Mouse (Mus musculus) cerebellum, adult 9-10 months (tissue): ENCODE measurements around the gene Gatad2a.

Experiments used
- DNase-seq: peaks from one replicate; pipeline ENCODE4 v3.0.0; 2022

The Gatad2a gene

GRCm38 (mm10) chr8:69895772-69896451 is 100.3 kb downstream of the Gatad2a start:
- DNase-seq = no peak

- no peak for DNase-seq
Measured at GRCm38 (mm10) chr8:69894836-69895332, 101.3 kb downstream of the Gatad2a start.

- DNase-seq = peak; percentile 61
Measured at GRCm38 (mm10) chr8:69893863-69894262, 102.3 kb downstream of the Gatad2a start.

- peak; percentile 47 for DNase-seq
Measured at GRCm38 (mm10) chr8:69890813-69891241, 105.4 kb downstream of the Gatad2a start.

- no peak for DNase-seq
Measured at GRCm38 (mm10) chr8:69888902-69889301, 107.3 kb downstream of the Gatad2a start.

- no peak for DNase-seq
Measured at GRCm38 (mm10) chr8:69888244-69888866, 107.8 kb downstream of the Gatad2a start.

GRCm38 (mm10) chr8:69887289-69888243 is 108.6 kb downstream of the Gatad2a start, which contains the start of gene Cilp2:
TSS of gene Cilp2 (minus strand) at chr8:69887687.
- no peak for DNase-seq

GRCm38 (mm10) chr8:69884141-69884540 is 112.0 kb downstream of the Gatad2a start:
- DNase-seq = no peak

- no peak for DNase-seq
Measured at GRCm38 (mm10) chr8:69882833-69883600, 113.2 kb downstream of the Gatad2a start.

- no peak for DNase-seq
Measured at GRCm38 (mm10) chr8:69882021-69882756, 114.0 kb downstream of the Gatad2a start.

- no peak for DNase-seq
Measured at GRCm38 (mm10) chr8:69881261-69881865, 114.8 kb downstream of the Gatad2a start.

GRCm38 (mm10) chr8:69880841-69881240 is 115.3 kb downstream of the Gatad2a start:
- DNase-seq = no peak

- DNase-seq = no peak
Measured at GRCm38 (mm10) chr8:69879678-69880077, 116.5 kb downstream of the Gatad2a start.

GRCm38 (mm10) chr8:69877992-69878391 is 118.2 kb downstream of the Gatad2a start:
- no peak for DNase-seq

GRCm38 (mm10) chr8:69877396-69877795 is 118.8 kb downstream of the Gatad2a start:
- DNase-seq = no peak

- no peak for DNase-seq
Measured at GRCm38 (mm10) chr8:69876967-69877366, 119.2 kb downstream of the Gatad2a start.

- DNase-seq = no peak
Measured at GRCm38 (mm10) chr8:69876097-69876496, 120.1 kb downstream of the Gatad2a start.

- no peak for DNase-seq
Measured at GRCm38 (mm10) chr8:69874654-69875053, 121.5 kb downstream of the Gatad2a start.

GRCm38 (mm10) chr8:69874155-69874554 is 122.0 kb downstream of the Gatad2a start:
- DNase-seq = peak; percentile 70

GRCm38 (mm10) chr8:69870907-69871306 is 125.3 kb downstream of the Gatad2a start:
- DNase-seq = no peak
